Mouse (Mus musculus): ENCODE measurements around the gene Krt33b.

Krt33b gene

GRCm38 (mm10) chr11:99990571-99990970 is 39.1 kb downstream of the Krt33b start:
- no peak for DNase-seq

DNA sequence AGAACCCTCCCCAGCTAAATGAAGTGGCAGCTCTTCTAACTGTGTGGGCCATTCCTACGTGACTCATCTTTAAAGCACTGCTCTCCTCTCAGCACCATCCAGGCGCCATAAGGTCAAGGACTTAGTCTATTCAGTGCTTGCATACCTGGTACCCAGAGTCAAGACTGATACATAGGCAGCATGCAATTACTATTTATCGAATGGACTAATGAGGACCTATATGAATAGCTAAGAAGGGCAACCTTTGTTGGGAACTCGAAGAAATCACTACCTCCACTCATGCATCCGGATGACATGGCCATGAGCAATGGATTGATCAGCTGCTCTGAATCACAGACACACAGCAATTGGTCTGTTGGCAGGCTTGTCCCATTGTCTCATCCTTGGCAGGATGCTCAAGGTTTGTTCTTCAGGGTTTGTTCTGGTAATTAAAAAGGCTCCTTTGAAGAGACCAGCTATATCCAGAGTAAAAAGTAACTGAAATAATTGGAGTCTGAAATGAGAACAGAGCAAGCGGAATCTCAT is 39.7 kb downstream of the Krt33b start:
- no peak for DNase-seq

DNA sequence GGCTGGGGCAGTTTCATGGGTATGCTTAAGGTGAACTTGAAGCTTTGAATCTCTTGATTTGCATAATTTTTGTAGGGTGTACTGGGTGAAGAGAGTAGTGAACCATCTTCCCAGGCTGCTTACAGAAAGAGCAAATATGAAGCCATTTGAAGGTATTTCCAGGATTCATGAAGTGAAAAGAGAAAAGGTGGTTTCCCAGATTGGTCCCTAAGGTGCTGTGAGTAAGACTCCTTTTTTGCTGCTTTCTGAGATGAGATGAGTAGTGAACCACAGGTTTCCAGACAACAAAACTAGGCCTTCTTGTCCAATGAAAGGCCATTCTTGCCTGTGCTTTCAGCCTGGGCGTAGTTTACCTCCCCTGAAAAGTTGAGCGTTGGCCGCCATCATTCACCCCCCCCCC is 41.1 kb downstream of the Krt33b start:
- no peak for DNase-seq

- no peak for DNase-seq
These were observed 43.5 kb downstream of the Krt33b start, which contains the start of gene Krtap16-1 for GRCm38 (mm10) chr11:99986180-99986647. TSS of gene Krtap16-1 (minus strand) at chr11:99986597.

DNA sequence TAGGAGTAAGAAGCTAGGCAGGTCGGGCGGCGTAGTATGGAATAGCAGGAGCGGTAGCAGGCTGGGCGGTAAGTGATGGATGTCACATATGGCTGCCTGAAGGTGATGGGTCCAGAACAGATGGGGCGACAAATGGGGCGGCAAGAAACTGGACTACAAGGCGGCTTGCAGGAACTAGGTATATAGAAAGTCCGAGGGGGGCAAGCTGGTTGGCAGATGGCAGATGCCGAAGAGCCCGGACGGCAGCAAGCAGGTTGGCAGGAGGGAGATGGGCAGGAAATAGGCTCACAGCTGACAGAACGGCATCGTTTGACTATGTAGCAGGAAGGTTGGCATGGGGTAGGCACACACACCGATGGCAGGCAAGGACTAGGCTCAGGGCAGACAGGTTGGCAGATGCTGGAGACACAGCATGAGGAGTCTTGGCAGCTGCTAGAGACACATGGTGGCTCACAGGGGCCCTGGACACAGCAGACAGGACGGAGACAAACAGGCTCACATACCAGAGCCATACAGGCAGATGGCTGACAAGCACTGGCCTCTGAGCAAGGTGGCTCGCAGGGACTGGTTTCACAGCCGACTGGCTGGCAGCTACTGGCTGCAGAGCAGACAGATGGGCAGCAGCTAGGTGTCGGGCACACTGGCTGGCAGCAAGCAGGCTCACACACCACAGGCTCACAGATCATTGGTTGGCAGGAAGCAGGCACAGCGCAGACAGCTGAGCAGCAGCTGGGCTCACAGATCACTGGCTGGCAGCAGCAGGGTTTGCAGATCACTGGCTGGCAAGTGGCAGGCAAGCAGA is 44.2 kb downstream of the Krt33b start:
- DNase-seq, result no peak

- DNase-seq, result no peak
These were observed 46.2 kb downstream of the Krt33b start for GRCm38 (mm10) chr11:99983442-99983841.

DNA sequence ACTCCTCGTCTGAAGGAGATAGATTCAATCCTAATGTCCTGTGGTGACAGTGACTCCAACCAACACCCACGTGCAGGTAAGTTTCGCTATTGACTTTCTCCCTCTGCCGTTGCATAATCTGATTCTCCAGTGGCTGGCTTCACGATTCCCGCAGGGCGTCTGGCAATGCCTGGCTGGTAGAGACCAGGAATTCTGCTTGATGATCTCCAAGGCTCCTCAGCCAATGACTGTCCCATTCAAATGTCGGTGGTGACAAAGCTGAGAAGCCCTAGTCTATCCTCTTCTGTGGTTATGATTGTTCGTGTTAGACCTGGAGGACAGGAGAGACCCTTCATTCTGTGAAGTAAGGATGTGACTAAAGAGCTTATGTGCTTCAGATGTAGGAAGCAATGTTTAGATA is 46.9 kb downstream of the Krt33b start:
- DNase-seq, result no peak

GRCm38 (mm10) chr11:99978953-99979352 is 50.7 kb downstream of the Krt33b start, which contains the start of gene Krtap29-1:
TSS of gene Krtap29-1 (minus strand) at chr11:99979053.
- no peak for DNase-seq
